Mouse (Mus musculus) megakaryocyte-erythroid progenitor cell, adult 5-6 weeks (primary cell): ENCODE data around the gene Iqcf3. TPM values are rescaled to one million over a fixed set of nuclear protein-coding genes. Genes with fewer than 3 reads are reported as not detected.
"Not testable (repeated sequence)": the region's sequence is repeated elsewhere in the genome, so short reads cannot be mapped to it uniquely, and the experiment has no call there.

Experiments used
- ATAC-seq: replicated peaks from 2 replicates; pipeline ENCODE4 v1.8.0; 2016; ENCODE audit warnings: mild to moderate bottlenecking, inconsistent platforms; ENCODE audit not compliant: severe bottlenecking, poor library complexity, low FRiP score, low TSS enrichment
- total RNA-seq, 2 experiments: library from RNA; stranded (forward) in 1 of 2; stranded (reverse) in 1 of 2; fragments of 200-1000, 215-1000 nt in 1 of 2; fragments of >200 nt in 1 of 2; fragmentation: Nextera tagmentation in 1 of 2; gene quantifications; 2 replicates each; pipeline ENCODE4 v1.2.3; 2014 to 2017

Iqcf3 gene
- total RNA-seq, 2 experiments from 2014 or later, result not detected

DNA sequence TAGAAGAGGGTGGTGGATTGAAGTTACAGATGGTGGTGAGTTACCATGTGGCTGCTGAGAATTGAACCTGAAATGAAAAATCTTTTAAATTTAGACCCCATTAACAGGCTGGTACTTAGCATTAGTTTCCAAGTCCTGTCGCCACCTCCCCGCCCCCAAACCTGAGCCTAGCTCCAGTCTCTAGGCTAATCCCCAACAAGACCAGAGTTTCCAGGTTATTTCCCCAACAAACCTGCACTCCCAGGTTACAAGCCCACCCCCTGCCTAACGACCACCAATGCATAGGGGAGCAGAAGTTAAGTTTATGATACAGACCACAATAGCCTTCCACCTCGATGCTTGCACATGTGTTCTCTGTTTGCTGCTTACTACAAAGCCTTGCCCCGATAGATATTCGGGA, 47.9 kb downstream of the Iqcf3 start:
- ATAC-seq, result no peak

DNA sequence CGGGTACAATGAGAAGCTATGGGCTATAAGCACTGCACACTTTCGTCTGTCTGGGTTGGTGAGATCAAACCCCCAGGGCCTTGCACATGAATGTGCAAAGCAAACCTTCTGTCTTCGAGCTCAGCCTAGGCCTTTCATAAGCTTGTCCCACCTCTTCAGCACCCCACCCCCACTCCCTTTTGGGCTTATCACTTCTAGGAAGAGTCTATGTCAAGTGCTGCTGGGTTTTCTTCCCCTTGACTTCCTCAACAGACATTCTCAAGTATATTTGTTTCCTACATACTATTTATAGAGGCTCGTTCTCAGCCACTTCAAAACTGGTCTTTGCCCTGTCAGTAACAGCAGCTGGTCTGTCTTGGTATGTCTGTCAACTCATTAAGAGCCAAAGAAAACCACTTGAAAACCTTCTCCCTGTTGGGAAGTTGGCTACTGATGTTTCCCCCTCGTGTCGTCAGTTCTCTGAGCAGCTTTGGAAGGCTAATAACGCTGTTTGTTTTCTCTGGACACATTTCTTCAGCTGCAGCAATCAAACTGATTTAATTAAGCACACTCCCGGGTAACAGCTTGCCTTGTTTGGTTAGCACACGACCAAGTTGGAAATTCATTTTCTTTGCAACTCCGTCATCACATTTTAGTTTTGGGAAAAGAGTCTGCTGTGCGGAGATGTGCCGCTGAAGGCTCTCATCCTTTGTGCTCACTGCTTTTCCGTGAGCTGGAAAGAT, 48.5 kb downstream of the Iqcf3 start:
- ATAC-seq, result no peak

DNA sequence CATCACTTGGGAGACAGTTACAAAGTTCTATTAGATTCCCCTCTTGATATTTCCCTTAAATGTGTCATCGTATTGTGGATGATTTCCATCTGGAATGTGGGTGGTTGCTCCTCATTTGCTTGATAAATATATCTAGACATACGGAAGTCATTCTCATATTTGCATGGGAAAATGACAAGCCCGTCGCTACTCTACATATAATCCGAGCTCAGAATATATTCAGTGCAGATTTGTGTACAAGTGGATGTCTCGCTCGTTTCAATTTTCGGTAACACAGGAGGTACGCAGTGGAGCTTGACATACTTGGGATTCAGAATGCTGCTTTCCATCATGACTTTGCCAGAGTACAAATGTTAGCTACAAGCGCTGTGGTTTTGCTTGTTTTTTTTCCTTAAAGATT, 52.1 kb downstream of the Iqcf3 start:
- no peak for ATAC-seq

DNA sequence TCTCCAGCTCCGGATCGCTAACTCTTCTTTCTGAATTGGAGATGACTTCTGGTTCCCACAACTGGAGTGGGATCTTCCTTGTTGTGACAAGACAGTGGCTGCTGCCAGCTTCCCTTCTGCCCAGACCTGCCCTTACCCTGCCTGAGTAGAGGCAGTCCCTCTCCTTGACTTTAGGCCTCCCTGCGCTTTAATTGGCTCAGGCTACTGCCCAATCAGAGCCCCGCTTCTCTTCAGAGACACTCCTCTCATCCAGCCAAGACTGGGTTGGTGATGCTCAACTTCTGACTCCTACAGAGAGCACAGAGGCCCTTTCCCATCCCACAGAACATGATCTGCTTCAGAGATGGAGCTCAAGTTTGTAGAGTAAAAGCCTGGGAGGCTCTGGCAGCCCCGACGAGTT, 57.2 kb downstream of the Iqcf3 start:
- ATAC-seq, result no peak

DNA sequence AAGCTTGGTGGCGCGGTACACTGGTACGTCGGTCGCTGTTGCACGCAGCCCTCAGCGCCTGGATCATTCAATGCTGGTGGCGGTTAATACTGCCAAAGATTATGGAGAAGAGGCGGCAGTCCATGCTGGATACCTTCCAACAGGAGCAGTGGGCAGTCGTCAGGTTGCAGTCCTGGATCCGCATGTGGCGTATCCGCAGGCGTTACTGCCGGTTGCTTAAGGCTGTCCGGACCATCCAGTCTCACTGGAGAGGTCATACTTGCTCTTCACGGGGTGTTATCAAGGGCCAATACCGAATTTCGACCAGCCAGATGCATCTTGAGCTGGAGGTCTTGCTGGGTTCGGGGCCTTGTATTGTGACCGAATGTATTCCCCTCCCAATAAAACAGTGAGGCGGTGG, 59.6 kb downstream of the Iqcf3 start:
- no peak for ATAC-seq

DNA sequence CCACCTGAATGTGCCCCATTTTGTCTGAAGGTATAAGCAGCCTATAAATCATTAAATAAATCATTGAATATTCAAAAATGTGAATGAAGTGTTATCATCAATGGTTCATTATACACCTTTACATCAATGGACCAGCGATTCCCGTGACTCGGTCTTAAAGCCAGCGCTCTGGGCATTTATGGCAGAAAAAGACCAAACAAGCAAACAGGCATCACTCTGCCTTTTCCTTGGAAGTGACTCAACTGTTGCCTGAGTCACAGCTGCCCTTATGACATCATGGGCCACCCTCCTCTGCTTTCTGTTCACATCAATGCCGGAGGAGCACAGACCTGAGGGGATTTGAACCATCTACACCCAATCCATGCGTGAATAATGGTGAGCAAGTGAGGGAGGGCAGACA, 61.8 kb downstream of the Iqcf3 start, which contains the start of gene Iqcf1:
Iqcf1 (plus strand) TSS at position 301 of the 400 bp plus-strand sequence.
- no peak for ATAC-seq

DNA sequence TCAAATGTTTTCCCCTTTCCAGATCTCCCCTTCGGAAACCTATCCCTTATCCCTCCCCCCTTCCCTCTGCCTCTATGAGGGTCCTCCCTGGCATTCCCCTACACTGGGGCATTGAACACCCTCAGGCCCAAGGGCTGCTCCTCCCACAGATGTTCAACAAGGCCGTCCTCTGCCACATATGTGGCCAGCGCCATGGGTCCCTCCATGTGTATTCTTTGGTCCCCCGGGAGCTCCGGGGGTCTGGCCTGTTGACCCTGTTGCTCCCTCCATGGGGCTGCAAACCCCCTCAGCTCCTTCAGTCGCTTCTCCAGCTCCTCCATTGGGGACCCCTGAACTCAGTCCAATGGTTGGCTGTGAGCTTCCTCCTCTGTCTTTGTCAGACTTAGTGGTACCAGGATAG, 73.8 kb downstream of the Iqcf3 start:
- not testable (repeated sequence) for ATAC-seq

DNA sequence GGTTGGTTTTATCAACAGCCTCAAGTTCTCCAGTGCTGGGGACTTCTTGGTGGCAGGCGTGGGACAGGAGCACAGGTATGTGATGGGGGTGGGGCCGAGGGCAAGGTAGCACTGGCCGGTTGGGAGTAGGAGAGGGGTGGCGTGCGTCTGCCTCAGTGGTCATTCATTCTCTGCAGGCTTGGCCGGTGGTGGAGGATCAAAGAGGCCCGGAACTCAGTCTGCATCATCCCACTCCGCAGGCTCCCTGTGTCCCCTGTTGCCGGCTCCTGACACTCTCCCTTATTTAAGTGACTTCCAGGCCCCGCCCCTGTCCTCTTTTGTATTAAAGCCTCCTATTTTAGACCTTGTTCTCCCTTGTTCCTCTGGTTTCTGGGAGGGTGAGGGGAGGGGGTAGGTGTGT, 76.4 kb downstream of the Iqcf3 start:
- ATAC-seq, result no peak

DNA sequence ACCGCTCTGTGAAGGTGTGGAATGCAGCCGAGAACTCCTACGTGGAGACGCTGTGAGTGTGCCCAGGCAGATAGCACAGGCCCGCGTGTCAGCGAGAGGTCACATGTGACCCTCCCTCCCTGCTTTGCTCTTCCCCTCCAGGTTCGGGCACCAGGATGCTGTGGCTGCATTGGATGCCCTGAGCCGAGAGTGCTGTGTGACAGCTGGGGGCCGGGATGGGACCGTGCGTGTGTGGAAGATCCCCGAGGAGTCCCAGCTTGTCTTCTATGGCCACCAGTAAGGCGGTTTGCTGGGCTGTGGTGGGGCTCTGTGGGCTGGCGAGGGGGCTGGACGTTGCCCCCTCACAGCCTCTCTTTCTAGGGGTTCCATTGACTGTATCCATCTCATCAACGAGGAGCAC, 77.8 kb downstream of the Iqcf3 start:
- ATAC-seq, result no peak

DNA sequence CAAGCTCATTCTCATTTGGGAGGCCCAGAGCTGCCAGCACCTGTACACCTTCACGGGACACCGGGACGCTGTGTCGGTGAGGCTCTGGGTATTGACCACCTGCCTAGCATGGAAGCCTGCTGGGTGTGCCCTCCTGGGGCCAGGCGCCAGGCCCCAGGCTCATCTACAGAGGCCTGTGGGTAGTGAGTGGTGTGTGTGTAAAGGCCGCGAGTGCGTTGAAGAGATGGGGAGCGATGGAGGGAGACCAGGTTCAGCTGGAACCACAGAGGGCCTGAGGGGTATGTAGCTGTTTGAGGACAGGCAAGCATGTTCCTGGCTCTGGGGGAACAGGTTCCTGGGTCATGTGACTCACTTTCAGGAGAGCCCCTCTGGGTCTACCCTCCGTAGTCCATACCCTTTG, 78.3 kb downstream of the Iqcf3 start:
- ATAC-seq, result no peak

DNA sequence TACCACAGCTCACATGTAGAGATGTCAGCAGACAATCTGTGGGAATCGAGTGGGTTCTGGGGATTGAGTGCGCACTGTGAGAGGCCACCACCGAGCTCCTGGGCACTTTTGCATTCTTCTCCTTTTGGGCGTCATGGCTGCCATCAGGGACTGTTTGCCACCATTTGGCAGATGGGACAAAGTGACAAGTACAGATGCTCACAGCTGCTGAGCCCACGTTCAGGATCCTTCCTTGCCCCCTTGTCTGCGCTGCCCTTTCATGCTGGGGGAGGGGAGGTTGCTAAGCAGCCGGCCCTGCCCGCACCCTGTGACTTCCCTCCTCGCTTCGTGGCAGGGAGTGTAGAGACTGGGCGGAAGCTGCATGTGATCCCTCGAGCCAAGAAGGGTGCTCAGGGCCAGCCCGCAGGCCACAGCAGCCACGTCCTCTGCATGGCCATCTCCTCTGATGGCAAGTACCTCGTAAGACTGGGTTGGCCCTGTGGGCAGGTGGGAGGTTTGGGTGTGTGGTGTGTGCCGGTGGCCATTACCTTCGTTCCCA, 78.8 kb downstream of the Iqcf3 start:
- ATAC-seq, result no peak

DNA sequence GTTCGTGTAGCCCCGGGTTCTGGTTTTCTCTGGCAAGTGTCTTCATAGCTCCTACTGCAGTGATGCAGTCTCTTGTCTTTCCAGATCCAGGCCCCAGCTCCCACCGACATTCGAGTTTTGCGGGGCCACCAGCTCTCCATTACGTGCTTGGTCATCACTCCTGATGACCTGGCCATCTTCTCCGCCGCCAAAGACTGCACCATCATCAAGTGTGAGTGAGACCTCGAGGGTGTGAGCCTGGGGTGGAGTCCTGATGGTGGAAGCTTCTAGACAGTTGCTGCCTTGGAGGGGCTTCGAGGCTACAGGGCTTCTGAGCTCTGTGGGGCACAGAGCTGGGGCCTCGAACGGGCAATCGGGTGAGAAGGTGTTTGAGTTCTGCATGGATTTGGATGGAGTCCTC, 79.8 kb downstream of the Iqcf3 start:
- no peak for ATAC-seq

DNA sequence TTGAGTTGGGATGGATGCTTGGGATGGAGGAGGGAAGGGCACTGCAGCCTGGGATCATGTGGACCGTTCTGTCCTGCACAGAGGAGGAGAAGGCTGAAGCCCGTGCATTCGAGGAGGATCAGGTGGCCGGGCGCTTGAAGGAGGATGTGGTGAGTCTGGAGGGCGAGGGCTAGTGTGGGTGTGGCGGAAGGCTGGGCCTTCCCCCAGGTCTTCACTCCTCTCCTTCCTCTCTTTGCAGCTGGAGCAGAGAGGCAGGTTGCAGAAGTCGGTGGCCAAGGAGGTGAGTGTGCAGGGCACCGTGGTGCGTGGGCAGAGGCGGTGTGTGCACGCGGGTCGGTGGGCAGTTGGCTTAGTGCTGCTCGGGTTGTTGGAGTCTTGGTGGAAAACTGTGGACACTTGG, 80.4 kb downstream of the Iqcf3 start:
- ATAC-seq, result no peak

DNA sequence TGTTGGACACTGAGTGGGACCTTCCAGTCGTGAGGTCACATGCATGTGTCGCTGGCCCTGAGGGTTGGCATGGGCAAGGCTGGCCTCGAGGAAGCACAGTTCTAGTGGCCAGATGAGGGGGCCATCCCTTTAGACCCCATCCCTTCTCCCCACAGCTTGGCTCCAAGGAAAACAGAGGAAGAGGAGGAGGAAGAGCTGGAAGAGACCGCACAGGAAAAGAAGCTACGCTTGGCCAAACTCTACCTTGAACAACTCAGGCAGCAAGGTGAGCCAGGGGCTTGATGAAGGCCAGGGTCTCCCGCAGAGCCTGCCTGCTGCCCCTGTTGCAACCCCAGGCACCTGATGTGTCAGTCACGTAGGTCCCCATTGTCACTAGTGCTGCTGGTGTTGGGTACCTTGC, 80.9 kb downstream of the Iqcf3 start:
- no peak for ATAC-seq

DNA sequence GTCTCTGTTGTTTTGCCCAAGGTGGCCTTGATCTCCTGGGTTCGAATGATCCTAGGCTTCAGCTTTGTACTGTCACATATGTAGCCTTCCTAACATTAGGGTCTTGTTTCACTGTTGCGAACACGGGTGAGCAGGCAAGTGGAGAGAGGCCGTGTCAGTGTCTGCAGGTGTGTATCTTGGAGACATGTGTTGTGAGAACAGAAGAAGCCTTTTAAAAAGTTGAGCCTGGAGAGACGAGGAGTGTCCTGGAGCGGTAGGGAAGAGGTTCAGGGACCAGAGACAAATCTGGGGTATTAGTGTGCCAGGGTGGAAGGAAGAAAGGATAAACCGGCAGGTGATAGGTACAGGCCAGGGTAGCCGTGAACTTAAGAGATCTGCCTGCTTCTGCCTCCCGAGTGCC, 83.3 kb downstream of the Iqcf3 start:
- no peak for ATAC-seq

DNA sequence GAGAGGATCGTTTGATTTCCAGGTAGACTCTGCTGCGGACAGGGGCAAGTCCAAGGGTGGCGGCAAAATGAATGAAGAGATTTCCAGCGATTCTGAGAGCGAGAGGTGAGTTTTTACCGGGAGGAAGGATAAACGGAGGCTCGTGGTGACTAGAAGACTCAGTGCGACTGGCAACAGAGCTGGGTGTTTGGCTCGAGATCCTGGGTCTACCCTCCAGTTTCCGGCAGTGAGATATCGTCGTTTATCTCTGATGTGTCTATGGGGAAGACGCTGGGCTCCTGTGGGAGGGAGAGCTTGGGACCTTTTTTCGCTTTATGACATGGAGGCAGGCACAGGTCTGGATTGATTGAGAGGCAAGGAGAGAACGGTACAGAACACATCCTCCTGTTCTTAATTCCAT, 83.8 kb downstream of the Iqcf3 start:
- 0 out of 2 replicates have a peak, but pooled peaks have one; percentile 5 for ATAC-seq

DNA sequence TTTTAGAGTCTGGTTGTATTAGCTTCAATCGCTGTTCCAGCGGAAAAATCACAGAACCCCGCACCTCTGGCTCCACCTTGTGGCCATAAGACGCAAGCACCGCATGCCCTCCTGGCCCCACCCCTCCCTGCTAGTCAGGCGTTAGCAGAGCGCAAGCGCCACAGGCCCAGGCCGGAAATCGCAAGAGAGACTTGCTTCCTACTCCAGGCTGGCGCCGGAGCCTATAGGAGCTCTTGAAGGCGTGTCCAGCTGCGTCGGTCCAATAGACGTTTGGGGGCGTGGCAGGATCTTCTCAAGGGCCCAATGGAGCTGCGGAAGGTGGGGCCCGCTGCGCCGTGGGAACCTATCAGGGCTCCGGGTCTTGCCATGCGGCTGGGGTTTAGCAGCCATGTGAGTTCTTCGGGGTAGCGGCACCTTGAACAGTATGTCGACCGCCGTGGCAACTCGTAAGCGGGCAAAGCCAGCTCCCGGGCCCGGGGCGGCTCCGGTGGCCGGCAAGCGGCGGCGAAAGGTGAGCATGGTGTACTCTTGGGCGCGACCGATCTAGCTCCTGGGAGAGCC, 84.4 kb downstream of the Iqcf3 start, which contains the start of gene Parp3:
Parp3 (minus strand) TSS at position 26 of the 561 bp plus-strand sequence.
- ATAC-seq, result peak; percentile 92

DNA sequence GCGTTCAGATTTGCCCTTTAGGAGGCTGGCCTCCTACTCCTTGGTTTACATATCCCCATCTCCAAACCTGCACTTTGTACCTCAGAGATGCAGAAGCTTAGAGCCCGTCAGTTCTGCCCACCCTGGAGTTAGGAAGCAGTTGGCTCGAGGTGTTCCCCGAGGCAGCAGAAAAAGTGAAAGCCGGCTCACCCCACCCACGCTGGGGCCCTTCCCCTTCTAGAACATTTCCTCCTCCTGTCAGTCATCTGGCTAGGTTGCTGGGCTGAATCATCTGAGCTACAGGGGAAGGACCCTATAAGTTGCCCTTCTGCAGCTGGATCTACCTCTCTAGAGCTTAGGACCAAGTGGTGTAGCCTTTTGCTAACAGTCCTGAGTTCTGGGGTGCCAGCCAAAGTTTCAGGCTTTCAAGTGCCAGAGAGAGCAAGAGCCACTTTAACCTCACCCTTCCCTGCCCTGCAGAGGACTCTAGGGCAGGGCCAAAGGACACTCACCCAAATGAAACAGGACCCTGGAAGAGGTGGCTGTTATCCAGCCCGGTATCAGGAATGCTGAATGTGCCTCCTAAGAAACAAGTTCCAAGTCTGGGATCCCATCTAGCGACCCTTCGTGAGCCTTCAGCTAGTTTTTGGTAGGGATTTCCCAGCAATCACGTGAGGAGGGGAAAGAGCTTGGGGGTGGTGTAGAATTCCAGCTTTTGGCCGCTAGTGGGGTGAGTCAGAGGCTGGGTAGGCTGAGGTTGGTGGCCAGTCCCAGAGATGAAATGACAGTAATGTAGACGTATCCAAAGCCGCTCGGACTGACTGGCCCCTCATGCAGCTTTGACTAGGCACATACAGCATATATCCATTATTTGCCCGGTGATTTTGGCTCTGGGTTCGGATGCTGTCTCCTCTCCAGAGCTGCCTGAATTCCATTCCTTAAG, 85.2 kb downstream of the Iqcf3 start:
- peak; percentile 8; the same call in 1 of the 2 replicates for ATAC-seq

DNA sequence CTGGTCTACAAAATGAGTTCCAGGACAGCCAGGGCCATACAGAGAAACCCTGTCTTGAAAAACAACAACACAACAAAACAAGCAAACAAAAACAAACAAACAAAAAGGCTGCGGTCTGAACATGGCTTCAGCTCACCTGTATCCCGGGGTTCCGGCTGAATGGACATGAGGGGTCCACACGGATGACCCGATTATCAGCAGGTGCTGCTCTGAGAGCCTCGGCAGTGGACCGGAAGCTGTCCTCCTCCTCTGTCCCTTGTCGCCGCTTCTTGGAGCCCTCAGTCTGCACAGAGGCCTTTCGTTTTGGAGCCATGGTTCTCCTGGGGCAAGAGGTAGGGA, 85.8 kb downstream of the Iqcf3 start, which contains the start of gene Rrp9:
Rrp9 (plus strand) TSS at position 301 of the 339 bp plus-strand sequence.
- ATAC-seq, result no peak

DNA sequence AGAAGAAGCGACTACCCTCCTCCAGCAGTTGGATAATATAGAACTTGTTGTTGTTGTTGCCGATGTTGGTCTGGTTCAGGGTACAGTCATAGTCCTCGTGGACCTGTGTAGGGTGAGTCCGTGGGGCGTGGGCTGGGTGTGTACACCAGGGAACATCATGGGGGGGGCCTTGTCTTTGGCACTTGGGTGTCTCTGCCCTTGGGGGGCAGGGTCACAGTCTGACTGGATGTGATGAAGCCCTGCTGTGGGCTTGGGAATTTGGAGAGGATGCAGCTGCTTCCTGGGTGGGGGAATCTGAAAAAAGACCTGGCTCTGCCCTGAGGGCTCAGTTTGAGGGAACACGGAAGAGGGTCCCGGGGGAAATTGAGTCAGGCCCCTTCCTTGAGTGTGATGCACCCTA, 86.4 kb downstream of the Iqcf3 start:
- ATAC-seq, result no peak
